Mouse (Mus musculus): ENCODE measurements around the gene Cryab.

DNA sequence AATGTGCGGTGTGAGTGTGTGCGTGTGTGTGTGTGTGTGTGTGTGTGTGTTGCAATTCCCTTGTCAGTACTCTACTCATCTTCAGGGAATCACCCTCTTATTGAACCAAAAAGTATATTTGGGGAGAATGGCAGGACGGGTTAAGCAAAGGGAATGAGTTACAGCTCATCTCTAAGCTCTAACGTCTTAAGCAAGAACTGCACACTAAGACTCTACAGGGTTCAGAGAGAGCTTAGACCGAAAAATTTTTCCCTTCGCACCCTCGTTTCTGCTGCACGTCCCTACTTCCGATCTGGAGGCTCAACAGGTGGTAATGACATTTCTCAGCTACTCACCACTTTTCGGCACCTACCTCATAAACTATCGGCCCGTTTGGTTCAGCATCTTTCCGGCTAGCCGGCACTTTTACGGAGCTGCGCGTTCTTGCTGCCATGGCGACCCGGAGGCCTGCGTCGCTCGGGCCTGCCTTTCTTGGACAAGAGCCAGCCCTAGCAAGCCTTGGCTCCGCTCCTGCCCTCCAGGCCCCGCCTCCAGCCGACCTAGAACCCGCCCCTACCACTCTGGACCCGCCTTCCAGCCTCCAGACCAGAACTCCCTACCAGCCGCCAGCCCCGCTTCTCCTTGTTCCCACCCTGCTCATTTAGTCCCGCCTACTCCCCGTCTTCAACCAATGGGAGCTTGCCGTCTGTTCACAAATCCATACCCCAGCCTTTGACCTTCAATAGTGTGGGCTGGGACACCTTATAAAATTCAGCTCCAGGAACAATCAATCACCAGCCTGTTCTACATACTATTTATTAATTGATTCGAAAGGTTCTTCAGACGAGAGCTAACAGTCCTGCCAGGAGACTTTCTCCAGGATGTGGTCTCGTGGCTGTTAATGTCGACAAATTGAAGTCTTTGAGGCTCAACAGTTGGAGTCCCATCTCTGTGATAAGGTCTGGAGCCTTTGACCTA lies 11.9 kb upstream of the Cryab start, which contains the start of gene Dixdc1:
- TF ChIP-seq CTCF (IDR thresholded peaks at IDR 0.05; ENCODE audit: borderline replicate concordance, extremely low read depth, insufficient read depth, insufficient read length) (no peak), POLR2A (IDR thresholded peaks at IDR 0.05; ENCODE audit: borderline replicate concordance, extremely low read depth, insufficient read depth, insufficient read length, poor library complexity, severe bottlenecking) (no peak)

Data from brain, embryonic 14.5 days (tissue).